Mouse (Mus musculus) hindlimb bud, embryonic 11.5 days (tissue): ENCODE measurements at regions not wholly inside any gene's neighbourhood (a gene's known extent, or its start where the extent isn't known, plus 50 kb on each side); places are given as distances from the start of the nearest gene placed in this dataset.

Experiments
- DNase-seq: peaks from one replicate; pipeline ENCODE4 v3.0.0-alpha.2; 2012; ENCODE audit warnings: low read depth, low spot score; ENCODE audit errors: extremely low spot score

DNA sequence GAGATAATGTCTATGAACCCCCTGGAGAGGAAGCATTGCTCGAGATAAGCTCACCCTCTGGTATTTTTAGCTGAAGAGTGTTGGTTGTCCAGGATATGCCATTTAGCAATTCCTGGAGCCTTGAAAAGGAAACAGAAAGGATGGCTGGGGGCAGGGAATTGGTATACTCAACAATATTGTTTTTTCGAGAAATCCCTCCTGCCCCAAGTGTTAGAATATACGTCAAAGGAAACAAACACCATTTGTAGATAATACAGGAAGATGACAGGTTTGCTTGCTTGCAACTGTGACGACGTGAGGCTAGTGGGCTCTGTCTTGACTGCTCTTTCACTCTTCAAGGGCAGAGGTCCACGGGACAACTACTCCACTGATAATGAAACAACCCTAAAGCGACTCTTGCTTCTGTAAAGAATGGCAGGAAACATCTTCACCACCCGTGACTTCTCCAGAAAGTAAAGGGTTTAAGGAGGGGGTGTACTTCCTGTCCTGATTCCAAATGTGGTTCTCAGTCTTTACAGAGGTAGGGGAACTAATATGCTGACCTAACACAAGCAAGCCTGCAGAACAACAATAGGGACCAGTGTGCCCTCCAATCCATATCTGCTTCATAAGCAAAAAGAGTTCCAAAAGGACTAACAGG lies 270.3 kb downstream of the Ets1 start:
- DNase-seq = no peak

DNA sequence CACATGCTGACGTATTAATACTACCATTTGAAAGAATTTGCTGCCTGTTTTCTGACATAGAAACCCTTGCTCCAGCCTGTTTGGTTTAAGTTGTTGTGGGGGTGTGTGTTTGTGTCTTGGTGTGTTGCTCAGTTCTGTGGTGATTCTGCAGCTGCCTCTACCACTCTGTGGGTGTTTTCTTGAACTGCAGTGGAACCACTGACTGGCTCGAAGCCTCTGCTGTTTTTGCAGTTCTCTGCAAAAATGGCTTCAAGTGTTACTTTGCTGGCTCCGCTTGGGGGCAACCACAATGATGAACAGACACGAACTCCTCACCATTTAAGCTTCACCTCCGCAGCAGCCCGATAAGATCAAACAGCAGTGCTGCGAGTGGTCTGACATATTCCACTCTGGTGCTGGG lies 274.6 kb downstream of the Ets1 start:
- DNase-seq = no peak

DNA sequence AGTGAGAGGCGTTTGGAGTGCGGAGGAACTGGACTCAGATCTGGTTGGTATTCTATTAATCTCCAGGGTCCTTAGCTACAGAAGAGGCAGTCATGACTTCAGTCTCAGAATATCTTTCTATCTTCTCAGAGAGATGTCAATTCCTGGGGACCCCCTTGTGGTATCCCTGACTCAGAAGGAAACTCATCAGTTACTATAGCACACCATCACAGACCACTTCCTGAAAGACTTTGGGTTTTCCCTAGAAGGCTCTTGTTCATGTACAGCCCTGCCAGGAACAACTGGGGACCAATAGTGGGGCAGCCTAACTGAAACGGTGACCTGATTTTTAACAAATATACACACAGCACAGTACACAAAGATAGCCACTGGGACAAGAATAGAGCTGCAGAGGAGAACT lies 279.6 kb downstream of the Ets1 start:
- DNase-seq = no peak

DNA sequence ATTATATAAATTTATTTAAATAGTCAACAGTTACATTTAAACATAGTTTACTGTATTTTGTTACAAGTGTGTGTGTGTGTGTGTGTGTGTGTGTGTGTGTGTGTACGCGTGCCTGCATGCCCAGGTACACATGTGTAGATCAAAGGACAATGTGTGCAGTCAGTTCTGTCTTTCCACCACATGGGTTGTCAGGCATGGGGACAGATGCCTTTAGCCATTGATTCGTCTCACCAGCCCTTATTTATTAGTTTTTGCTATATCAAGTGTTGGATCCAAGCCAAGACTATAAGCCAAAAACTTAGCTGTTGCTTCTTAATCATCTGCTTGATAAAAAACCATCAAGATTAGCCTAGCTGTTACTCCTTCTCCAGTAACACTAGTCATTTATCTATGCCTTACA lies 280.7 kb downstream of the Ets1 start:
- no peak for DNase-seq

DNA sequence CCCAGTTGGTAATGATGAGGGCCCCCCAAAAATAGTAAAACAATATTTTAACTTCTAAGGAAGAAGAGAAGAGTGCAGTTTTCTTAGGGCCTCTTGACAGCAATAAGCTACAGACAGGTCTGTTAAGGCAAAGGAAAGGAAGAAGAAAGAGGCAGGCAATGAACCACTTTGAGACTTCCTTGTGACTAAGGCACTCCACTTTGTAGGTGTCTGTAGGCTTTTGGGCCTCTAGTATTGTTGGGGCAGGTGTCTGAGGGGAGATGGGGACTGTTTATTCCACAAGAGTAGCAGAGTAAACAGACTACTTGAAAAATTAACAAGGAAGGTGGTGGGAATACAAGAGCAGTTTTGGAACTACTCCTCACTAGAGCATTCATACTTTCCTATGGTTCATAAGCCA lies 287.9 kb downstream of the Ets1 start:
- no peak for DNase-seq

DNA sequence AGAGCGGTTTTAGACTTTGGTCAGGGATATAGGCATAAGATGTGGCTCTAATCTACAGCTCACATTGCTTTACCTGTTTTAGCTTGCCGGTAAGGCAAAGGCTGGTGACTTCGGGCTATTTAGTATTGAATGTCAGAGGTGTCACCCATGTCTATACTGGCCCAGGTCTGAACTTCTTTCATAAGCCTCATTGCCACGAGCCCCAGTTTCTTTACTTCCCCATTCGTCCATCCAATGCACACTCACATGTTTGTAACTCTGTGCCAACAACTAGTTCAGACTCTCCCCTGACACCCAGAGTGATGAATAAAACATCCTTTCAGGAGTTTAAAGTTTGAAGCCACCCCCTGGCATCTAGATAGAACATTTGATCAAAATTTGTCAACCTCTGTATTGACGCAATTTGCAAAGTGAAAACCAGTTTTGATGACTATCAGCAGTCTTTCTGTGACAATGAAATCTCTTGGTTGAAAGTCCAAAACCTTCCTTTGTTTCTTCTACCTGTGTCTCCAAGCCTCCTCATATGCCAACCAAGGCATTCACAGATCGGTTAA lies 288.4 kb downstream of the Ets1 start:
- no peak for DNase-seq

DNA sequence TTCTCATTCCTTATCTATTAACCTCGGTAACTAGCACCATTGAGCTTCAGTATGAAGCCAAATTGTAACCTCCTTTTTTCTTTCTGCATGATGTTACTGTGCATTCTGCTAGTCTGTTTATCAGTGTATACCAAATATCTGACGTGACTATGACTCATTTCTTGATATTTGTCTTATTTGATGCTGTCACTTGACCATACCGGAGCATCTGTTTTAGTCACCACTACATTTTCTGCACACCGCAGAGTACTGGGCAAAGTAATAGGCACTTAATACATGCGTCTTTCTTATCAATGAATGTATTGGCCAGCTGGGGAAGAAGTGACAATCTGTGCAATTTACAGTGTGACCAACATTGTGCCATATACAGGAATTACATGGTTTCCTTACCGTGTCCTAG lies 289.0 kb downstream of the Ets1 start:
- DNase-seq = no peak

DNA sequence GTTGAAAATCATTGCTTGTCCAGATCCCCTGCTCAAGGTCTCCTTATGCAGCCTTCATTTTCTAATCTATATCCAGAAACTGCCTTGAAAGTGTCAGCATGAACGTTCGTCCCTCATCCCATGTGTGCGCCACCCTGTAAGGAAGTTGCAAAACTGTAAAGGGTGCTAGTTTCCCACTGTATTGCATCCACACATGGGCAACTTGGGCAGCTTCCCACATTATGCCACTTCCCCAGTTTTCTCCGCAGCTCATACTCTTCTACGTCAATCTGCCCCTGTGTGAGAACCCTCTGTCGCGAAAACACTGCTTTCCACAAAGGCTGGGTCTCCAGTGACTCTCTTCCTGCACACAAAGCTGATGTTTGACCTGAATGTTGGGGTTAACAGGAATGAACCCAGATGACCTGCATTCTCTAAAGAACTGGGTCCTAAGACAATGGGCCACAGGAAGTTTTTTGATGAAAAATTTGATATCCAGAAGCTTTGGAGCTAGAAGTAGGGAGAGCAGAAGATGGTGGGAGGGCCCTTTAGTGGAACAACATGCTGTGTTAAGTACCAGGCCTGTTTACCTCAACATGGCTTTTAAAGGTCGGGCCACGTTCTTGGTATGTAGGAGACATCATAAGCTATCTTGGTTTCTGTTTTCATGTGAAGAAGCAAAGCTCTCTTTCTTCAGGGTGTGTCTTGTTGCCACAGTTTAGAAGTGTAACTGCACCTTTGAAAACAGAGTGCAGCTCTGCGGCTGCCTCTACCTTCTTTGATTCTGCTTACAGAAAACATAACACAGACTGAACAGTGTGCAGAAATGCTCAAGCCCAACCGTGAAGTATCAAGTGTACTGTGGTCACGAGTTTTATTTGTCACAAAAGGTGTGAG lies 289.9 kb downstream of the Ets1 start:
- no peak for DNase-seq

DNA sequence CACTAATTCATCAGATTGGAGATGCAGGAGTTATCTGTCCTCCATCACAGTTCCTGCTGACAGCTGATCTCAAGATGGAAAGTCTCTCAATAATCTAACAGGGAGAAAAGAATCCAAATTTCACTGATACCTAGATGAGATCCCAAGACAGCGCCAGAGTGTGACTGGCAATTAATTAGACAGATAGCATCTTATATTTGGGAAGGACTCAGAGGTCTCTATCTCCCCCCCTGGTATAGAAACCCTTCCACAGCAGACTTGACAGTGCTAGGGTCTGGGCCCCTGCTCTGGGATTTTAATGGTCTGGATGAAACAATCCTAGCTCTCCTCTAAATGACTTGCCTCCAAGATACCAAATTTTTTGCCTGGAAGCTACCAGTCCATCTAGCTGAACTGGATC lies 291.6 kb downstream of the Ets1 start:
- no peak for DNase-seq

DNA sequence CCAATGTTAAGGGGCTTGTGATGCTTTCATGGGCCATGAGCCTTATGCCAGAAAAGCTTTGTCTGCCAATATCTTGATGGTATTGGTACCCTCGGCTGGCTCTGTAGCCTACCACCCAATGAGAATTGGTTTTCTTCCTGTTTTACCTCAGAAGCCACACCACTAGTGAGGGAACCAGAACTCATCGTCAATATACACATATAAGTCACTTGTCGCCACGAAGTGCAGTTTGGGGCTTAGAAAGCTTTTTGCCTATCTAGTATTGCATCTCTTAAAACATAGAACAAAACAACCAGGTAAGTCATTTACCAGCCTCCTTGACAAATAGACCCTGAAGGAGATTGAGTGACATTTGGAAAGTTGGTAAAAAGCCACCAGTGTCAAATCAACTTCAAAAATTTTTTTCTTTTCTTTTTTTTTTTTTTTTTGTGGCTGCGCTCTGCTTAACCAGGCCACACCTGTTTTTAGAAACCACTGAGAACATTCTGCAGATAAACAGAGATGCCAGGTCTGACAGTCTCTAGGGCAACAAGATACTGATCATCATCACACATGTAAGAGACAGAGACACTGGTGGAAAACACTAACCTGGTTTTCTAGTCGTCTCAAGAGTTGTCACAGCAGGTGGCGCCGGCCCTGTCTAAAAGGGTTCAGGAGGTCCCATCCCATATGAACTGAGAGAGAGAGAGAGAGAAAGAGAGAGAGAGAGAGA lies 292.4 kb downstream of the Ets1 start:
- no peak for DNase-seq

DNA sequence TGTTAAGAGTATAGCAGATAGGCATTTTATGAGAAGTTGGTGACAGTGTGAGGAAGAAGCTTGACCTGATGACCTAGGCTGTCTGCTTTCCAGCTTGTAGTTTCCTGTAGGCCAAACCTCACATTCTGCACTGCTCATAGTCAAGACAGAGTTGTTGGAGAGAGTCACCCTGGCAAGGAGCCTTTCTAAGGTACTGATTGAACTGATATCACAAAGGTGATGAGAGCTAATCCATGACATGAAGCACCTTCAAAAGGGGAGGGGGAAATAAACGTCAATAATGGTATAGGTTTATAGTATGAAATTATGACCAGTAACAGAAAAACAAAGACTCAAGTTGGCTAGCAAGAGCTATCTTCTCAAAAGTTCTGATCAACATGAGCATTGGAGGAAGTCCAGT lies 293.3 kb downstream of the Ets1 start:
- DNase-seq = no peak

DNA sequence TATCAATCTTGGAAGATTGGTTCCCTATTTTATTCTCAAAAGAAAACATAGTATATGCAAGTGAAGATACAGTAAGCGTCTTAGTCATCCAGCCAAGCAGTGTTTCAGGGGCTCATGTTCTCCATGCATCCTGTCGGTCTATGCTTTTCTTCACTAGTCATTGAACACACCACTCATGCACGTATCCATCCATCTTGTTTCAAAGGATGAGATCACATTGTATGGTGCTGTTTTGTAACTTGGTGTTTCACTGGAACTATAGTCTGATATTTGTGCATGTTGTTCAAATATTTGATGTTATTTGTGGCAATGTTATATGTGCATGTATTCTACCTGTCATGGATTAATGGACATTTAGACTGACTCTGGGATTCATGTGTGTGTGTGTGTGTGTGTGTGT lies 293.8 kb downstream of the Ets1 start:
- no peak for DNase-seq

DNA sequence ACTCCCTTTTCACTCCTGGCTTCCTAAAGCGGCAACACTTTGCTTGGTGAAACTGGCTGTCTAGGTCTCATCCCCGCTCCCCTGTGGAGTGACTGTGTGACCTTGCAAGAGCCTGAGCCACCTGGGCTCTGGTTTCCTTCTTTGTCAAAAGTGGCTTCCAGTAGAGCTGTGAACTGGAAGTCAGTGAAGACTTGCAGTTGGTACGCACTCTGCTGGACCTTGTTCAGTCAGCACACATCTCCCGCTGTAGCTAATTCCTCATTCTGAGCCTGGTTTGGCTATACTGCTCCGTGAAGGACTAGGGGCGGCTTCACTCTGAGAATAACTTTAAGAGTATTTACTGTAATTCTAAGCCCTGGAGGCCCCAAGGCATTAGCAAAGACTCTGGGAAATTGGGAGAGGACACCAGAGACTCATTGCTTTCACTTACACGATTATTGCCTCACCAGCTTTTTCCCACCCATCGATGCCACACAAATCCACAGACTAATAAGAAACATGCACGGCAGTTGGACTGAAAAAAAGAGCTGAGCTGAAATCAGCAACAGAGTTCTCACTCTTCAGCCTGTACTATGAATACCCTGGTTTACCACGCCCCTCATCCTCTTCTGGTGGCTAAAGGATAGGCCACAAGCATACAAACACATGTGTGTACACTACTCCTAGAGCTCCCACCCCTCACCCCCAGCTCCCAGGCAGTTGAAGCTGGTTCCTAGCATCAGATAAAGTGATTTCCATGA lies 295.4 kb downstream of the Ets1 start:
- no peak for DNase-seq

DNA sequence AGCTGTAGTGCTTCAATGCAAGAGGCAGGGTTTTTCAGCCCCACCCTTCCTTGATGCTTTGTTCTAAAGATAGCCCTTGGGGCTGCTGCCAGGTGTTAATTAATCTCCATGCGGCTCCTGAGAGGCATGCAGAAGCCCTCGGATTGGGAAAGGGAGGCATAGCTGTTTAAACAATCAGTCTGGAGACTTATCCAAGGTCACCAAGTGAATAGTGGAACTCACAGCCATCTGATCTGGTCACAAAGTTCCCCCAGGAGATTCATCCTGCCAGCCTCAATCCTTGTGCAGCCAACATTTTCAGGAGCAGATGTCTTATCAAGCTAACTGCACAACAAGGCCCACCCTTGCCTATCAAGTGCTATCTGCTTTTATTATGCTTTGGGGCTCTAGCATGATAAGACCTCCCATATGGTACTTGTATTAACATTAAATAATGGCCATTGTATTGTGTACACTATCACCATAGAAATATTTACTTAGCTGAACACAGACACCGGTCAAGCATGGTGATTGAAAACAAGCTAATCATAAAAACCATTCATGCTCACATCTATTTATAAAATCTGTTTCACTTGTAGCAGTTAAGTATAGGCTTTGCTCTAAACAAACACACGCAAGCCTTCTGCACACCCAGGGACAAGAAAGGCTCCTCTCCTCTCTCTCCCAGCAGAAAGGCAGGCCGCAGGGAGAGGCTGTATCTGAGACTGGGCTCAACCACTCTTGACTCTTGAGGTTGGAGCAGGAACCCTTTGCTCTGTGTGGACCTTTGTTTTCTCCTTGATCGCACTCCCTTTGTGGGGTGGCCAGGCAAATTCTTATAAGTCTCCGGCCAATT lies 297.4 kb downstream of the Ets1 start:
- DNase-seq = no peak

DNA sequence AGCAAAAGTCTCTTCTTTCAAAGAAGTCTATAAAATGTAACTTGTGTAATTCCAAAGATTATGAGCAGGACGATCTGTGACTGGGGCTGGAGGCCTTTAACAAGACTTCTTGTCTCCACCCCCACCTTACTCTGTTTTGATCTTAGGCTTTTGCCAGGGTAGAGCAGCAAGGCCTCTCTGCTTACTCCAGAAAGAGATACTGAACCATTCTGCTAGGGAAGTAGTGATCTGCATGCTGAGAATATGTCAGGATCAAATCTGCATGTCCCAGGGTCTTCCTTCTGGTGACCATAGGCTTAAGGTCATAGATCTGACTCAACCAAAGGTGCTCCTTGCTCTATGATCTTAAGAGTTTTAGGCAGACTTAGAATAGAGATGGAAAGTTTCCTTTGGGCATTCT lies 298.4 kb downstream of the Ets1 start:
- DNase-seq = no peak

DNA sequence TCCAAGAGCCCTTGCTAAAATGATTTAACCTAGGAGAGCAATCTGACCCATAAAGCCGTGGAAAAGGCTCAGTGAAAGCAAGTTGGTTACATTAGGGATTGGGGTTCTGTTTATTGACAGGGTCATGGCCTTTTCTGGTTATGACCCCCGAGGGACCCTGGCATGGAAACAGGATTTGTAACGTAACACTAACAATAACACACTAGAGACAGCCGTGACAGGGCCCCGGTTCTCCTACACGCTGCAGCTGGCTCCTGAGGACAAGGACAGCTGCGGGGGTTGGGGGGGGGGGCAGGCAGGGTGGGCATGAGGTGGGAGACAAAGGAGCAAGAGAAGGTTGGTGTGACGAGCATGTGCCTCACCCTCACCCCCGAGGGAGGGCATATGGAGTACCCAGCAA lies 300.4 kb downstream of the Ets1 start:
- no peak for DNase-seq

DNA sequence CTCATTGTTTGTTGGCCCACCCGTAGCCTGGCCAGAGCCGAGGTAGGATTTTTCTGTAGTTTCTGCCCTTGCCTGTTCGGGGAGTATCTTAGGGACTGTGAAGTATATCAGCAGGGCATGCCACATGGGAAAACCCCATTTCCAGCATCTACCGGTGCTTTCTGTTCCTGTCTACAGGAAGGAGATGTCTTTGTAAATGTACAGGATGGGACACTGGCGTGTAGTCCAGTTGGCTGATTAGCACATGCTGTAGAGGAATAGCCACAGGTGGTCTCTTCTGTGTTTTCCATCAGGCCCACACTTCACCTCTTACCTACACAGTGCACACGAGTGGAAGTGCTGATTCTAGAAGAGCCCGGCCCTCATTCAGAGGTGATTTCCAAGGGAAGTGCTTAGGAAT lies 301.4 kb downstream of the Ets1 start:
- no peak for DNase-seq

DNA sequence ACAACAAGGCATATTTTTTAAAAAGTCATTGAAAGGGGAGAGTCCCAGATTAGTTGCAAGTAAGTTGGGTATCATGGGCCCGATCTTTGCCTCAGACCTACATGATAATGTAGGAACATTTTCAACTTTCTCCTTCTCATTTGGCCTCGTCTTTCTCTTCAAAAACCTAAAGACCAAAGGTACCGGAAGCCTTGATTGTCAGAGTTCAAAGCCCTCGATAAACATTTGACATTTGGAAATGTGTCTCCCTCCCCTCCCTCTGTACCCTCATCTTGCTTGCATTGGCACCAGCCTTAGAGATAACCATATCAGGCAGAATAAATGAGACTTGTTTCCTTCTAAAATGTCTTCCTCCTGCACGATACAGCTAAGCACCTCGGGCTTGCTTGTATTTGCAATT lies 302.8 kb downstream of the Ets1 start:
- no peak for DNase-seq

DNA sequence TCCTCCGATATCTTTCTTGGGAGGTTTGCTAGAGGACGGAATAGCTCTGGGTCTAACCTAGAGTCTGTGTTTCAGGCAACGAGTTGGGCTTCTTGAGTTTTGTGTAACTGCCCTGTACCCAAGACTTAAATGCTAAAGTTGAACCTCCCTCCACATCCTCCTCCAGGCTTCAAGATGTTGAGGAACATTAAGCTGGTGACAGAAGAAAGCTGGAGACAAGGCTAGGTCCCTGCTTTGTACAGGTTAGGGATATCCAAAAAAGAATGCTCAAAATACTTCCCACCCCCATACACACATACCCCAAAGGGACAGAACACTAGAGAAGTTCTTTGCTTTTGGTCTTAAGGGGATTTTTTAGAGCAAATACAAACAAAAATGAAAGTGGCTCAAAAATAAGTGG lies 303.6 kb downstream of the Ets1 start:
- DNase-seq = no peak

DNA sequence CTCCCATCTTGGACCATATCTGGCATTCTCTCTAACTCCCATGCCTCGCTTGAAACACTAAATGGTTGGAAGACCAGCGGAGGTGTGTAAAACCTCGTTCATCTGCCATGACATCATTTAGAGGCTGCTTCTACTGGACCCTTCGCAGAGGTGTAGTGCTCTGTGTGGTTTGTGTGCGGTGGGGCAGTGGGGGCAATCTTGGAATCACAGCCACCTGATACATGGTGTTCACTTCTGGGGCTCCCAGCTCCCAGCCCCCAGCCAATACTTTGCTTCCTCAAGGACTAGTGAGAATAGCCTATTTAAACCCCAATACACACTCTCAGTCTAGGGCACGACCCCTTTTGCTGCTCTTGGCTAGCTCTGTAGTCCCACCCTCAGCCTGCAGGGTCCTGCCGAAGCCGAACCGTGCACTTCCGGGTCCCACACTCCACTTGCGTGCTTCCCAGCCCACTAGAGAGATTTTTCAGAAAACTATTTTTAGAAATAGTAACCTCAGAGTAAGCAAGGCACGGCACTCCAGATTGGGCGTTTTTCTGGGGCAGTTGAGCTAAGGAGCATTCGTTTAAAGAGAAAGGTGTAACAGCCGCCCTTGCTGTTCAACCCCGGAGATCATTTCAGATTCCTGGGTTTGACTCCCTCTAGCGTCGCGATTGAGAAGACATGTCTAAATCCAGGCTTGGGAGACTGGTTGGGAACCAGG lies 304.2 kb downstream of the Ets1 start:
- peak; percentile 89 for DNase-seq
